Mouse (Mus musculus) adrenal gland, postnatal 25 days (tissue): Measurements from ENCODE around the gene Nck2. TPM values are rescaled to one million over a fixed set of nuclear protein-coding genes. Genes with fewer than 3 reads are reported as not detected.

ENCODE experiments used
- DNase-seq: peaks from one replicate; pipeline ENCODE4 v3.0.0; 2021; ENCODE audit warnings: mixed read lengths
- total RNA-seq: library from RNA; stranded (reverse); gene quantifications from 2 replicates; pipeline ENCODE4 v1.2.3, GENCODE M21; 2021

Nck2 gene
- total RNA-seq, 1 experiment from 2014 or later: 33.1 TPM

DNA sequence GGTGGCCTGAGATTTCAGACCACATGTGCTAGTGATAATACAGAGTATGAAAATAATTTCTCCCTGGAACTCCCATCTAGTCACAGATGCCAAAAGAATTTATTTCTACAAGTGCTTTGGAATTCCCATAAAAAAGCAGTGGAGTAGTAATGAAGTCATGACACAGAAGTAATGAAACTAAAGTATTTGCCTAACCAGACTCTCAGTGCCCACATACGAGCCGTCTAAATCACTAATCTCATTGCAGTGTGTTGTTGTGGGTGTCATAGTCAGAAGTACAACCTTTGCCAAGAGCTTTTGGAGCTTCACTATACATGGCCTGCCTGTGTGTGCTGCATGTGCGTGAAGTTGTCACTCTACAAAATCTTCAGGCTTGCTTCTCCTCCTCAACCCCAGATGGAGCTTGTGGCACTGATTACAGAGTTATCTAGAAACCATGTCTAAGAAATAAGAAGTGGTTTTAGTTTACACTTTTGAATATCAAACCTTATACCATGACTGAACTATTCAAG, 130.5 kb downstream of the Nck2 start:
- no peak for DNase-seq

DNA sequence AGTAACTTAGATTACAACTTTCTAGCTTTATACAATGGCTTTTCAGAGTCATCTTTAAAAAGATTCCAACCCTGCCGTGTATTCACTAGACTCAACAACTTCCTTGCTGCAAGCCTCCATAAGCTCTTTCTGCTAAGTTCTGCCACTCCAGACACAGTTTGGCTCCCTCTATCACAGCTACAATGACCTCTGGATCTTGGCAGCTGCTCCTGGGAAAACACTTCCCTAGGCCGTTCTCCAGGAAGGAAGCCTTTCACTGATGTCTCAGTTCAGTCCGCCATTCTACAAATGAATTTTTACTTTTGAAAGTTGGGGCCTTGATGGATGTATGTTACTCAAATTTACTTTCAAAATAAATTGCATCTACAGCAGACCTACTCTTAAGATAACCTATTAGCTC, 133.0 kb downstream of the Nck2 start:
- DNase-seq: no peak

DNA sequence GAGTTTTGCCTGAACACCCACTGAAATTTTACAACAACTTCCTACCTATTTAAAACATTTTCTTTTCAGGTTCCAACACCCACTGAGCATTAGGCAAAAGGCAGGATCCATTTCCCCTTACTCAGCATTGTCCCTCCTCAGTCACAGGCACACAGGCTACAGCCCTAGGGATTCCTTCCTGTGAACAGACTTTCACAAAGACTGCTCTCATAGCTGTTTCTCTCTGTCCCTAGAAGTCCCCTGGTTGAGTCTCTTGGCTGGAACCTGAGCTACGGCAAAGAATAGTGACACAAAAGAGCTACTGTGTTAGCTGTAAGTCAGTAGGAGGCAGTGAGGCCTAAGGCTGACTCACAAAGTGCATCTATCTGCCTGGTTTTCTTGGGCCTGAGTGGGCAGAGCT, 139.2 kb downstream of the Nck2 start:
- DNase-seq: no peak

DNA sequence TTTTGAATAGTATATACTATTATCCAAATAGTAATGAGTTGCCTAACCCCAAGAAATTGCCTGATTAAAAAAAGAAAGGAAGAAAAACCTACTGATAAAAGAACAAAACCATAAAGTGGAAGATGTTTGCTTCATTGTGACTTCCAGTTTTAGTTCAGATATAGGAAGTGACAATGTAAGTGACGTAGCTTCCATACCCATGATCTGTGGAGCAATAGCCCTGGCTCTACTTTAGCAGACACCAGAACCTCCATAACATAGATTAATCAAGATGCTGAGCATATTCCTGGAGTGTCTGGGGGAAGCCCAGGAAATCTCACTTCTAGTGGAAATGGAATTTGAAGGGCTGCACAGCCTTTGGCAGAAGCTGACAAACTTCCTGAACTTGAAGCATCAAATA, 144.6 kb downstream of the Nck2 start:
- DNase-seq: no peak

DNA sequence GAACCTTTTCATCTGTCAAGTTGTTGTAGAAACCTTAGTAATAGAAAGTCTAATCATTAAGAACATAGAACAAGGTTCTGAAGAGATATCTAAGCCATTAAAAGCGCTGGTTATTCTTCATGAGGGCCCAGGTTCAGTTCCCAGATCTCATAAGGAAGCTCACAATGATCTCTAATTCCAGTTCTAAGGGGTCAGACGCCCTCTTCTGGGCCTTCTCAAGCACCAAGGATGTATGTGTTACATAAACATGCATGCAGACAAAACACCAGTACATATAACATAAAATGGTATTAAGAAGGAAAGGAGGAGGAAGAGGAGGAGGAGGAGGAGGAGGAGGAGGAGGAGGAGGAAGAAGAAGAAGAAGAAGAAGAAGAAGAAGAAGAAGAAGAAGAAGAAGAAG, 145.5 kb downstream of the Nck2 start:
- DNase-seq: no peak

DNA sequence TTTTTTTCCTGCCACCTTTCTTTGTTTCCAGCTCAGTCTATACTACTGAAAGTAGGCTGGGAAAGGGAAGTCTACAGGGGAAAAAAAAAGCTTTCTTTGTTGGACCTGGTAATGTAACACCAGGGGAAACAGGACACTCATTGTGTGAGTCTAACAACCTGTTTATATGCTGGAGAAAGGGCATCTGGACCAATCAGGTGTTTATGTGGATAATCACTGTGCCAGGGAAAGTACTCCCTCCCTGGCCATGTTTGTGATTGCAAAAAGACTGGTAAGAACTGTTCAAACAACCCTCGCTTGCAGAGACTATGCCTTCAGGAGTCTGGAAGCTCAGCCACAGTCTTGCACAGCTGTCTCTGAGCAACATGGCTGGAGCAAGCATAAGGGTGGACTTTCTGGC, 146.3 kb downstream of the Nck2 start:
- DNase-seq: no peak

DNA sequence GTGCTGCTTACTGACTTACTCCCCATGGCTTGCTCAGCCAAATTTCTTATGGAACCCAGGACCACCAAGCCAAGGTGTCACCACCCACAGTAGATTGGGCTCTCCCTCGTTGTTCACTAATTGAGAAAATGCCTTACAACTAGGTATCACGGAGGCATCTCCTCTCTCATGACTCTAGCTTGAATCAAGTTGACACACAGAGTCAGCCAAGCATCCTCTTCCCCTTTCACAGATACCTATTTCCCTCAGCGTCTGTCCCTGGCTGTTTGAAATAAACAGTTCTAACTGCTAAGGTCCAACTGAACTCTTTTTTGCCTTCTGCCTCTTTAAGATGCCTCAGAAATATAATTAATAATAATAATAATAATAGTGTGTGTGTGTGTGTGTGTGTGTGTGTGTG, 148.7 kb downstream of the Nck2 start:
- DNase-seq: no peak

DNA sequence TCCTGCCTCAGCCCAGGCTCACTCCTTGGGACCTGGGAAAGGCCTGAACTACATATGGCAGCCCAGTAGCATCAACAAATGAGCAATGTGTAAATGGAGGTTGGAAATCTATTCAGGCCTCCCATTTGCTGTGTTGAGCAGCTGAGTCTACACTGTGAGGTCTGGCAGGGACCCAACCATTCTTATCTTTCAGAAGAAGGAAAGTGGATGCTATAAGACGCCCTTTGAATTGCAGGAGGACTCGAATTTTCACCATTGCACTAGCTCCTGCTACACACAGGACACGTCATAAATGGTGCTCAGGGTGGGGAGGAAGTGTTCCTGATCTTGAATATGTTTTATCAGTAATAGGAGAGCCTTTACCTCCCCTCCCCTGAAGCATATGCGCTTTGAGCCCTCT, 150.4 kb downstream of the Nck2 start:
- DNase-seq: no peak

DNA sequence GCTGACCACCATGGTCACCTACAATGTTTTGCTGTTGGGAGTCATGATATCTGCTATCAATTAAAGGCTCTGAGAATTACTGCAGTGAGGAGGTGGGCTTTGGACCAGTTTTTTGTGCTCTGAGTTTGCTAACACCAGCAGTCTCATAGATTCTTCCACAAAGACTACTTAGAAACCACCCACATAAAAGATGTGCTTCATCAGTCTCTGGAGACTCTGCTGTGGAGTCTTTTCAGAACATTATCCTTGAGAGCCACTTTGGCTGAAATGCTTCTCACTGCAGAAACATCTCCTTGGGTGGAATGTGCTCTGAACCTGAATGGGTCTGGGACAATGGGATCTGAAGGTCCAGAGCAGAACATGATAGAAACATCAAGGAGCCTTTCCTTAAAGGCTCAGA, 153.4 kb downstream of the Nck2 start:
- DNase-seq: no peak

DNA sequence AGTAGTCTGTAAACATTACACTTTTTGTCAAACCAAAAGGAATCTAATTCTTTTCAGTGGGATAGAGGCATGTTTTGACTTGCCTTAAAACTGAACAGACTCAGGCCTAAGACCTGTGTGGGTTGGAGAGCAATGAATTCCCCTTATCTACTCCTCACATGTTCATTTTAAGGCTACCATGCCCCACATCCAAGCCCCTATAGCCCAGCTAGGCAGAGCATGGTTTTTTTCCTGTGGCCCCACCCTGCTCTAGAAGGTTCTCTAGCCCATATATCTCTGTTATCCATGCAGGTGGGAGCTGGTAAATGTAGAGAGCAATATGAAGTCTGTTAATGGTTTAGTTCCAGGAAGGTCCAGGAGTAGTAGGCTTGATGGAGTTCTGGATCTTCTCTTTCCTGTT, 155.1 kb downstream of the Nck2 start:
- no peak for DNase-seq

DNA sequence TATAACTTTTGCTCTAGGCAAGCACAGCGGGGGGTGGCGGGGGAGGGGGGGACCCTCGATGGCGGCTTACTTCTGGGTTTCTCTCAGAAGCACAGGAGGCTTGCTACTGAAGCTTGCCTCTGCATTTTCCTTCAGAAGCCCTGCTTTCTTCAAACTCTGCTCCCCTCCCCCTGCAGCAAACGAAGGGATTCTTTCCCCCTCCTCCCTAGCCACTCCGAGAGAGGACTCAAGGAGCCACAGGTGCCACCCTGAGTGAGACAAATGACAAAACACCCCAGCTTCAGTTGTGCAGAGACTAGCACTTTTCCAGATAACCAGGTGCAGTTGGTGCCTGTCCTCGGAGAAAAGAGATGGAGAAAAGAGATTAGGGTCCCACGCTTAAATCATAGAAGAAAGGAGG, 156.7 kb downstream of the Nck2 start:
- DNase-seq: no peak

DNA sequence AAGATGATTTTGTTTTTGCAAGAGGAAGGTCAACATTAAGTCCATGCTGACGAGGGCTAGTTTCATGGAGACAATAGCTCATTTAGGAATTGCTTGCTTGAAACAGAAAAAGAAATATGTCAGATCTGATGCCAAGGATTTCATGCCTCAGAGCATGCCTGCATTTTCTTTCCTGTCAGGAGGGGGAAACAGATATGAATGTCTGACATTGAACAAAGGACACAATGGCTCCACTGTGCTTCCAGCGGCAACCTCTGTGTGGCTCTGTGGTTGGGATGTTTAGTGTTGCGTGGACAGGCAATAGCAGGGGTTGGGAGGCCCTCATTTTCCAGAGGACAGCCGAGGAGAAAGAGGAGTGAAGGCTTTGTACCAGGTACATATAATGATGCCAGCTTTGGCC, 171.6 kb downstream of the Nck2 start:
- DNase-seq: no peak

Other genes with a start within 250 kb of the Nck2 start
- 17.3 and 22.9 TPM in 2 replicates for gene Fhl2, start 247.6 kb upstream of the Nck2 start, total RNA-seq